21 mouse cellular contexts compared by ENCODE assay signal in genomic region chr6:118933017-118933594, GRCm38 (mm10).
DNase-seq lines count a peak whose midpoint lies in the region; TF ChIP-seq lines count a peak whose summit lies in the region.
"Had no signal": no experiment of that assay in that cellular context is flagged by ENCODE, and none has a peak within 500 bp of the region (broad histone marks: within the 10 kb centered on the region; RNA-seq: fewer than 3 reads in every experiment).

No protein-coding gene starts in this region.

- no peak for TF ChIP-seq POLR2A in lung, adult 2 months (IDR thresholded peaks at IDR 0.05; ENCODE audit: borderline replicate concordance, extremely low read depth, low read depth, low read length)

- H3K4me1 ChIP-seq in lung, adult 2 months (ENCODE audit: control insufficient read depth, insufficient read depth, low read length), result peaks cover 6% of the 10 kb centered on the region

- 87% methylated on average over 9 of the region's 9 CpGs for WGBS in lung, adult 2 months

- no peak for TF ChIP-seq CTCF in lung, adult 2 months (IDR thresholded peaks at IDR 0.05; ENCODE audit: insufficient read depth, low read length)

- H3K4me3 ChIP-seq in lung, adult 2 months (replicated peaks; ENCODE audit: extremely low read depth, low read depth, low read length), result no peak overlapping the region
- H3K4me3 ChIP-seq: embryonic facial prominence, embryonic 10.5 days; embryonic facial prominence, embryonic 15.5 days; forebrain, embryonic 13.5 days; heart, embryonic 13.5 days; limb, embryonic 13.5 days; stomach, embryonic 15.5 days had no signal

- DNase-seq in cerebellum, postnatal 10 days, result peak; percentile 52 to 64
- DNase-seq in cerebellum, adult 11-12 months, result no peak
- peak; percentile 56 for DNase-seq in layer of hippocampus, adult 9-11 months
- DNase-seq in layer of hippocampus, adult 8-10 months (ENCODE audit: low spot score in 2 of 2), result no peak
- peak; percentile 34 for DNase-seq in thymus, postnatal 4 days
- no peak for DNase-seq in thymus, adult 18-20 months
- DNase-seq in lung, adult 2 months, result no peak
- DNase-seq: cerebellum, adult 18-20 months; cerebellum, postnatal 14 days; gastrocnemius, postnatal 10 days; heart, postnatal 10 days; kidney, adult 9 months; kidney, postnatal 10 days; lung, postnatal 36 days; thymus, postnatal 14 days had no signal

Comparison
In these comparisons a context has a peak if more than half of its experiments do, and no peak if none do; other contexts are left out.
1. DNase-seq: peak in cerebellum, postnatal 10 days (2 of 2), layer of hippocampus, adult 9-11 months (single experiment) and thymus, postnatal 4 days (single experiment); none in cerebellum, adult 11-12 months (single experiment), layer of hippocampus, adult 8-10 months (0 of 2), thymus, adult 18-20 months (0 of 2) and lung, adult 2 months (single experiment).